Mouse (Mus musculus) testis, adult 2 months (tissue): ENCODE data around the gene Nprl3.

Source experiments
- CTCF ChIP-seq: fragments of 200-500 bp; IDR thresholded peaks from 2 replicates; pipeline ENCODE4 v1.5.1; 2012; ENCODE audit warnings: low read depth, mild to moderate bottlenecking, inconsistent platforms, low read length, moderate library complexity; ENCODE audit not compliant: control insufficient read depth, insufficient read depth, insufficient replicate concordance
- POLR2A ChIP-seq: fragments of 200-500 bp; IDR thresholded peaks from 2 replicates; pipeline ENCODE4 v1.6.1; 2012; ENCODE audit warnings: low read depth, mild to moderate bottlenecking, inconsistent platforms, low read length, moderate library complexity; ENCODE audit not compliant: control insufficient read depth

DNA sequence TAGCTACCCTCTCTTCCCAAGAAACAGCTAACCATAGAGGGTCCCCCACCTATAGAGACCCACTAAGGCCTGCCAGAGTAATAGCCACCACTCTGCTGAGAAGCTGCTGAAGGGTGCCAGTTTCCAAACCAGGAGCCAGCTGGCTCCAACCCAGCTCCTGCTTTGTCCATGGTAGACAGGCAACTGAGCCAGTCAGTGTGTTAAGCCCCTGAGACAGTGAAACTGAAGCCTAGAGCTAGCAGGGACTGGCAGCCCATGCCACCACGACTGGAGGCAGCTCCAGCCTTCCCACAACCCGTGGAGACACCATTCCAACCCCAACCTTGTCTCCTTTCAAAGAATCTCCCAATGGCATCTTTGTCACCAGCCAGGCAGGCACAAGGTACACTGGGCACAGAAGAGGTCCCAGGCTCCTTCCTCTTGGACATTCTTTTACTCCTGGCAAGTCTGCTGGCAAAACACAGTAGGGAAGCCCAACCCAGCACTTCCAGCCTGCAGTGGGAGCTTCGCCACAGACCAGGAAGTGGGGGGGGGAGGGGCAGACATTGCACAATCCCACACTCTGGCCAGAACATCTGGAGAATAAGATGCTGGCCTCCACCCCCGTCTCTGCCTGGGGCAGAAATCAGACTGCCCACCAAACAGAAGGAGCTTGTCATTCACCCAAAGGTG lies 42.9 kb downstream of the Nprl3 start:
- TF ChIP-seq CTCF (no peak), POLR2A (no peak)
